Mouse (Mus musculus) erythroblast, embryonic 14.5 days (primary cell): ENCODE results near the gene Mobp.

ENCODE experiments used
- GATA1 ChIP-seq: IDR thresholded peaks from 2 replicates; pipeline ENCODE4 v1.6.1; 2012; ENCODE audit warnings: low read length, inconsistent platforms, mixed read lengths
- TAL1 ChIP-seq: IDR thresholded peaks from 3 replicates; pipeline ENCODE4 v1.6.1; 2012; ENCODE audit warnings: low read length, inconsistent platforms, mixed read lengths

- no peak for TF ChIP-seq GATA1
- no peak for TF ChIP-seq TAL1
Observed at GRCm38 (mm10) chr9:120111156-120111945, 38.2 kb upstream of the Mobp start.
